Comparison of ENCODE assay signal across 9 mouse cellular contexts in the genomic region with DNA sequence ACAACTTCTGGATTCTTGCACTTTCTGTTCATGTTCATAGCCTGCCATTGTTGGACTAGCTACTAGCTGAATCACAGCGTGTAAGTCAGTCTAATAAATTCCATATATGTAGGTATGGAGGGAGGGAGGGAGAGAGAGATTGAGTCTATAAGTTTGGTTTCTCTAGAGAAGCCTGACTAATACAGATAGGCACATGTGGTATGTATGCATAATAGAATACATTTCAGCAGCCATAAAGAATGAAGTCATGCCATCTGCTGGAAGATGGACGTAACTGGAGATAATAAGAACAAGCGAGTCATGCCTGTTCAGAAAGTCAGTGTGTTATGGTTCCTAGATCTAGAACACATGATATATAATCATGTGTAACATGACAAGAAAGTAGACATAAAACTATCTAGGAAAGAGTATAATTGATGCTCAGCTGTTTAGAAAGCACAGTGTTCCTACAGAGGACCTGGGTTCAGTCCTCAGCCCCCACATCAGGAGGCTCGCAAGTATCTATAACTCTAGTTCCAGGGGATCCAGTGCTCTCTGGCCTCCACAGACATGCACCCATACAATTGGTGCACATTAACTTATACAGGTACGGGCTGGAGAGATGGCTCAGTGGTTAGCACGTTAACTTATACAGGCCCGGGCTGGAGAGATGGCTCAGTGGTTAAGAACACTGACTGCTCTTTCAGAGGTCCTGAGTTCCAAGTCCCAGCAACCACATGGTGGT.
DNase-seq lines count a peak whose midpoint lies in the region; ATAC-seq and TF ChIP-seq lines count a peak whose summit lies in the region.
"Had no signal": no experiment of that assay in that cellular context is flagged by ENCODE, and none has a peak within 500 bp of the region (broad histone marks: within the 10 kb centered on the region; RNA-seq: fewer than 3 reads in every experiment).

No protein-coding gene starts in this region.

- TF ChIP-seq CTCF in gastrocnemius, adult 2 months (IDR thresholded peaks at IDR 0.05), result peak; percentile 9; the same call in 1 of the 2 replicates
- peak; percentile 78 for TF ChIP-seq CTCF in forebrain, postnatal 0 days (IDR thresholded peaks at IDR 0.05; ENCODE audit: low read depth)

- H3K4me1 ChIP-seq in forebrain, postnatal 0 days (ENCODE audit: insufficient read depth), result no peaks in the 10 kb centered on the region
- no peaks in the 10 kb centered on the region for H3K4me1 ChIP-seq in heart, embryonic 10.5 days

- no peaks in the 10 kb centered on the region for H3K9me3 ChIP-seq in forebrain, postnatal 0 days (ENCODE audit: low read length)
- no peaks in the 10 kb centered on the region for H3K9me3 ChIP-seq in heart, embryonic 10.5 days

- DNase-seq in gastrocnemius, adult 2 months, result no peak
- no peak for DNase-seq in gastrocnemius, postnatal 36 days
- peak; percentile 17 for DNase-seq in testis, postnatal 10 days (ENCODE audit: low spot score)
- DNase-seq in testis, postnatal 14 days (ENCODE audit: low spot score), result no peak
- DNase-seq in forebrain, postnatal 0 days, result peak; percentile 76
- peak; percentile 59 for DNase-seq in retina, embryonic 14.5 days (ENCODE audit: low spot score)
- DNase-seq in kidney, postnatal 10 days, result no peak
- no peak for DNase-seq in heart, embryonic 10.5 days (ENCODE audit: low spot score)

- 82% methylated on average over 7 of the region's 7 CpGs for WGBS in forebrain, postnatal 0 days
- 82% methylated on average over 7 of the region's 7 CpGs for WGBS in heart, embryonic 10.5 days

- intact Hi-C loops in gastrocnemius, adult 2 months (cut with DNase I), result no loop called here
- intact Hi-C loops in gastrocnemius, postnatal 36 days (cut with DNase I), result no loop called here

- no peaks in the 10 kb centered on the region for H3K36me3 ChIP-seq in forebrain, postnatal 0 days (ENCODE audit: insufficient read depth)
- no peaks in the 10 kb centered on the region for H3K36me3 ChIP-seq in heart, embryonic 10.5 days

- no peak overlapping the region for H3K27ac ChIP-seq in gastrocnemius, adult 2 months
- no peak overlapping the region for H3K27ac ChIP-seq in forebrain, postnatal 0 days (ENCODE audit: low read depth, low read length)
- H3K27ac ChIP-seq in heart, embryonic 10.5 days, result no peak overlapping the region
- H3K27ac ChIP-seq: macrophage had no signal

- no peak overlapping the region for H3K4me2 ChIP-seq in forebrain, postnatal 0 days (ENCODE audit: low read depth)

- no peaks in the 10 kb centered on the region for H3K27me3 ChIP-seq in forebrain, postnatal 0 days (ENCODE audit: insufficient read depth, low read length)
- H3K27me3 ChIP-seq in heart, embryonic 10.5 days (ENCODE audit: insufficient read depth, poor library complexity, severe bottlenecking), result no peaks in the 10 kb centered on the region

- no peak overlapping the region for H3K9ac ChIP-seq in forebrain, postnatal 0 days

- ATAC-seq in forebrain, postnatal 0 days, result peak; percentile 91

- no peak overlapping the region for H3K4me3 ChIP-seq in gastrocnemius, adult 2 months
- no peak overlapping the region for H3K4me3 ChIP-seq in forebrain, postnatal 0 days (ENCODE audit: low read depth, low read length)
- H3K4me3 ChIP-seq in heart, embryonic 10.5 days, result no peak overlapping the region

Comparison
In these comparisons a context has a peak if more than half of its experiments do, and no peak if none do; other contexts are left out.
1. DNase-seq: peak in testis, postnatal 10 days (single experiment), forebrain, postnatal 0 days (single experiment) and retina, embryonic 14.5 days (single experiment); none in gastrocnemius, adult 2 months (single experiment), gastrocnemius, postnatal 36 days (0 of 2), testis, postnatal 14 days (single experiment), kidney, postnatal 10 days (single experiment) and heart, embryonic 10.5 days (single experiment).